Mouse (Mus musculus) adrenal gland, postnatal 36 days (tissue): Measurements from ENCODE around the gene Cybrd1. TPM values are rescaled to one million over a fixed set of nuclear protein-coding genes. Genes with fewer than 3 reads are reported as not detected.

Source experiments
- DNase-seq, 2 experiments: peaks; one replicate each; pipeline ENCODE4 v3.0.0; 2021; ENCODE audit warnings: mixed read lengths in 1 of 2
- long read RNA-seq, 2 experiments: library from polyadenylated mRNA; stranded (forward); transcript quantifications; one replicate each; pipeline ENCODE4 v2.0.0; 2021; ENCODE audit warnings: borderline sequencing depth in 2 of 2
- total RNA-seq, 2 experiments: library from RNA; stranded (reverse); gene quantifications; 2 replicates each; pipeline ENCODE4 v1.2.3; 2021

Gene Cybrd1
- total RNA-seq, result under 1 TPM; 0.53 to 0.99 TPM
- long read RNA-seq, experiment 1, result 0 reads
- long read RNA-seq, experiment 2, result 0 reads

- DNase-seq, result peak; percentile 55 to 61
Measured at GRCm38 (mm10) chr2:71117797-71118708, at the start of gene Cybrd1. TSS of gene Cybrd1 (plus strand) at chr2:71117923.

- no peak for DNase-seq
Measured at GRCm38 (mm10) chr2:71071601-71072000, 46.1 kb upstream of the Cybrd1 start.

DNA sequence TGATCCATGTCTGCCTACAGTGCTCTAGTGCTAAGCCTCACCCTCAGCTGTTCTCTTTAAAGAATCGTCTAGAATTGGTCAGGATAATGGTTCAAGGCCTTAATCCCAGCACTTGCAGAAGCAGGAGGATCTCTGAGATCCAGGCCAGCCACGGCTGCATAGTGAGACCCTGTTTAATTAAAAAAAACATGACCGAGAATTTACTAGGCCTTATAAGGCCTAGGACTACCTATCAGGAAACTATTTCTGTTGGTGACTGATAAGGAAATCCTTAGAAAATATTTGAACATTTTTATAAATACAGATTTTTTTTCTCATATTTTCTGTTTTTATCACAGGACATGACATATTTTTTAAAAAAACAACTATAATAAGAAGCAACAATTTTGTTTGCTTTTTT lies 44.4 kb upstream of the Cybrd1 start:
- DNase-seq, result no peak

DNA sequence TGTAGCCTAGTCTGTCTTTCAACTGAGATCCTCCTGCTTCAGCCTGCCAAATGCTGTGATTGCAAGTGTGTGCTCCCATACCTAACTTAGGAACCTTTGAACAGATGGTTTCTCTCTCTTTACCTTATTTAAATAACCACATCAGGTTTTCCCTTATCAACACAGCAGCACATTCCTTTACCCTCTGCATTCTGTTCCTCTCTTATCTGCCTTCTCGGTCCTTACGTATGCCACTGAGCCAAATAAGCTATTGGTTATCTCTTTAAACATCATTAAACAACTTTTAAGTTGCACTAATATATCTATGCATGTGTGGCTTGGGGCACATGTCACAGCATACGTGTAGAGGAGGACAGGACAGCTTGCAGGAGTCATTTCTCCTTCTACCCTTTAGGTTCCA lies 43.9 kb upstream of the Cybrd1 start:
- no peak for DNase-seq

DNA sequence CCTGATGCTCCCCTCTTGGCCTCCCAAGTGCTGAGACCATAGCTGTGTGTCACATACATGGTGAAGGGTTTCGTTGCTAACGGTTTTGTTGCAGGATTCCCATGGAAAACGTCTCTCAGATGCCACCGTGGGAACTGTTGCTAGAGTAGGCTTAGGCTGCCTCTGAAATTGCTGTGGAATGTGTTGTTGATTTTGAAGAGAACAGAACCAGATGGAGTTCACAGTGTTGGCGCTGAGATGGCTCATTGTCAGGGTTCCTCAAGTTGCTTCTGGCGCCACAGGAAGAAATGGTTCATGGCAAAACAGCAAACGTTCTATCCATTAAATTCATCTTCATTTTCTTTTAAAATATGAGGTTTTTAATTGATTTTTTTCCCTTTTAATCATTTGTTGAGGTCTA lies 35.3 kb upstream of the Cybrd1 start:
- no peak for DNase-seq

- no peak for DNase-seq
Measured at GRCm38 (mm10) chr2:71083454-71084193, 34.1 kb upstream of the Cybrd1 start.

GRCm38 (mm10) chr2:71089766-71090165 lies 28.0 kb upstream of the Cybrd1 start:
- no peak for DNase-seq

GRCm38 (mm10) chr2:71090660-71091445 lies 26.9 kb upstream of the Cybrd1 start:
- DNase-seq, result no peak

- DNase-seq, result peak; percentile 3 to 11
Measured at GRCm38 (mm10) chr2:71096170-71096569, 21.6 kb upstream of the Cybrd1 start.

GRCm38 (mm10) chr2:71102621-71103291 lies 15.0 kb upstream of the Cybrd1 start:
- no peak for DNase-seq

DNA sequence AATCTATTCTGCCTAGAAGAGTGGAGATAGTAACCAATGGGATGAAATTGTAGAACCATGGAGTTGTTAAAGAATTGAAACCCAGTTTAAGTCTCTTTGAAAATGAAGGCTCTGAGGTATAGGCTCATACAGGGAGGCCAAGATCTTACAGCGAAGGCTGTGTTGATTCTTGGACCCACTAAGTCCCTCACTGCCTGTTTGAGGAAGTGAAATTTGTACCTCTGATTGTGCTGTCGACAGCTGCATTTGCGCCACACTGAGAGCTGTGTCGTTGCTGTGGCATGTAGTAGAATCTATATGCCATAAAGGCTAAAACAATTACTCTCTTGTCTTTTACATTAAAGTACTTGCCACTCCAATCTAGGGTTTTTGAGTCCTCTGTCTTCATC lies 14.4 kb upstream of the Cybrd1 start:
- no peak for DNase-seq

DNA sequence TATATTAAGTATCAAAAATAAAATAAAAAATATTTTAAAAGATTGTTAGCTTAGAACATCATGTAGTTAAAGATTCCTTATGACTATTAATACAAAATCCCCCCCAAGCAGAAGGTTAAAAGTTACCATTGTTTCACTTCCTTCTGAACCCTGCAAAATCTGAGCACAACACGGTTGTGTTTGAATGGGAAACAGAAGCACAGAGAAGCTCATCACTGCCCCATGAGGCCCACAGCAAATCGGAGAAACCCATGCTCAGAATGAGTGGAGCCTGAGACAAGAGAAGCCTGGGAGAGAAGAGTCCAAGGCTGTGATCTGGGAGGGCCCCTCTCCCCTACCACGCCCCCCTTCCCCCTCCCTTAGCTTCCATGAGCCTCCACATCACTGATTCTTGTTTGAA lies 13.0 kb upstream of the Cybrd1 start:
- DNase-seq, result no peak

DNA sequence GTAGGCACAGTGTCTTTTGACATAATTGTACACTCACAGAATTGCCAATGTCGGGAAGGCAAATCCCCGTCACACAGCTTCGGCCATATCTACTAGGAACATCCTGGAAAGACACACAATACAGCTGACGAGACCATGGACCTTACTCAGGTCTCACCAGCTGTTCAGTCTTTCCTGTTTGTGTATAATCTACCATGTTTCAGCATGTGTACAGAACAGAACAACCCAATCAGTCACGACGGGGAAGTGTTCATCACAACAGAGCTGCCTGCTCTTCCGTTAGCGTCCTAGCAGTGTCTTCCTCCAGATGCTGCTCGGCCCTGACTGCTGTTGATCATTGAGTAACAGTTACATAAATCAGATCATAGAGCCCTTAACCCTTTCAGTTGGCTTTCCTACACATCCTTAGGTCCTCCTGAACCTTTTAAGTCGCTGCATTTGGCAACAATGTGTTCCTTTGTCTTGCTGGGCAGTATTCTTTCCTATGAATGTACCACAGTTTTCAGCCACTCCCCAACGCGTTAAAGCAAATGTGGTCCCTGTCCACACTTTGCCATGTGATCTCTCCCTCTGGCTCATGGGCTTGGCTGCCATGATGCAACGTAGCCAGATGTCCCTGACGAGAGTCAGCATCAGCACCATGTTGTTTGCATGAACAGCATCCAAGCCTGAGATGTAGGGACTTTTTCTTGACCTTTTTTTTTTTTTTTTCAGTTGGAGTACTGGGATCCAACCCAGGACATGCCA lies 12.1 kb upstream of the Cybrd1 start:
- DNase-seq, result no peak

DNA sequence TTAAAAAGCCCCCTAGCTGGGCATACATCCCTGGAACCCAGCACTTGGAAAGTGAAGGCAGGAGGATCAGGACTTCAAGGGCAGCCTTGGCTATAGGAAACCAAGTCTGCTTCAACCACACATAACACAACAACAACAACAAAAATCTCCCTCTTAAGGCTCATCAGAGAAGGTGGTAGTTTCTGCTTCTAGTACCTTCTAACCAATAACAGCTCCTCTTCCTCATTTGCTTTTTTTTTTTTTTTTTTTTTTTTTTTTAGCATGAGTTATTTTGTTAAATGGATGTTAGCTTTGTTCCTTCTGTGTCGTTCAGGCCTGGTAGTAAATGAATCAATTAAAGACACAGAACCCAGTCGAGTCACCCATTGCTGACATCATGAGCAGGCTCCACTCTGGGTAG lies 10.5 kb upstream of the Cybrd1 start:
- DNase-seq, result no peak

GRCm38 (mm10) chr2:71108541-71108940 lies 9.2 kb upstream of the Cybrd1 start:
- no peak for DNase-seq

GRCm38 (mm10) chr2:71113489-71114171 lies 4.1 kb upstream of the Cybrd1 start:
- DNase-seq, result no peak

GRCm38 (mm10) chr2:71116151-71116550 lies 1.6 kb upstream of the Cybrd1 start:
- no peak for DNase-seq

GRCm38 (mm10) chr2:71120844-71121243 lies 3.1 kb downstream of the Cybrd1 start:
- no peak for DNase-seq

GRCm38 (mm10) chr2:71121406-71121805 lies 3.7 kb downstream of the Cybrd1 start:
- DNase-seq, result no peak

DNA sequence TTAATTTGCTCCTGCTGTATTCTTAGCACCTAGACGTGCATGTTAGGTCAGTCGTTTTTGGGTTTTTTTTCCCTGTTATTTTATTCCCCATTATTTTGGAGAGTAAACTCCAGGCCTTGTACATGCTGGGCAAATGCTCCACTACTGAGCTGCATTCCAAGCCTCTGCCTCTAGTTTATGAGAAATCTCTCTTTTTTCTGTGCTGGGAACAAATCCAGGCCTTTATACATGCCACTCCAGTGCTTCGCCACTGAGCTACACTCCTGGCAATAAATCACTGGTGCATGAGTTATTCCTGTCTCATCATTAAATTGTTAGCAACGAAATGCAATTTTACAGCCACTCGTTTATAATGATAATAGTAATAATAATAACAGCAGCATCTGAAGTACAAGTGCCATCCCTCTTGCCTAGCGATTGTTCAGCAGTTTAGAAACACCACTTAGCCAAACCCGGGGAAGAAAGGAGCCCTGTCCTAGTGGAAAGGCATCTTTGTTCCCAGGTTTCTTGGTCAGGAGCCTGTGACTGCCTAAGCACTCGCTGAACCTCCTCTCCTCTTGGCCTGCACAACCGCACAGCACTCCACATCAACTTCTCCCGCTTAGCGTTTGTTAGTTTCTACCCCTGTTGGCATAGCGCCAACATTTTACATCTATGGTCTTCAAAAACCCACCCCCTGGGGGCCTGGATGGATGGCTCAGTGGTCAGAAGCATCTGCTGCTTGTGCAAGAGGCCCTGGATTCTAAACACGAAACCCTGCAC lies 4.7 kb downstream of the Cybrd1 start:
- no peak for DNase-seq
